Mouse (Mus musculus): ENCODE results near the gene 1700029P11Rik. TPM values are rescaled to one million over a fixed set of nuclear protein-coding genes. Genes with fewer than 3 reads are reported as not detected.

The 1700029P11Rik gene
- not detected in 2 replicates for polyA plus RNA-seq (2015; fragmentation: Nextera tagmentation; extraction: Ambion mirVana)

DNA sequence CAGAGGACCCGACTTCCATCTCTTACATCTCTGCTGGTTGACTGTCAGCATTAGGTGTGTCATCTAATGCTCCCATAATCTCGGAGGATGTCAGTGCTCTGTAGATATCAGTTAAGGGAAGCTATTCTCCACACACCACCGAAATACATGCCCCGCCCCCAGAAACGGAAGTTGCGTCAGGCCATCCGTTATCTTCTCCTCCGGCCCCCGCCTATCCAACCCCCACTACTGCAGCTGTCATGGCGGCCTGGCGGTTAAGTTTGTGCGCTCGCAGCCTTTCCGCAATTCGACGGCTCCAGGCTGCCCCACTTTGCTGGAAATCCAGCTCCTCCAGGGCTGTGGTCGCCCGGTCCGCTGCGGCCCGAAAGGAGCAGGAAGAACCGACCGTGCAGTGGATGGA is at the start of gene 1700029P11Rik:
Gene 1700029P11Rik (plus strand): TSS at position 220 of the 400 bp plus-strand sequence.
- Histone ChIP-seq H3K4me2 (no peak within 1 kb of the TSS), H3K4me1 (replicated peaks) (no peaks in the 10 kb centered on the region), H3K9me3 (replicated peaks) (no peaks in the 10 kb centered on the region), H3K27ac (no peak within 1 kb of the TSS), H3K36me3 (no peaks in the 10 kb centered on the region), H3K4me3 (no peak within 1 kb of the TSS), H3K9ac (no peak within 1 kb of the TSS), H3K27me3 (no peaks in the 10 kb centered on the region)
- ATAC-seq (replicated peaks; ENCODE audit: insufficient number of reproducible peaks, insufficient read depth, low FRiP score, low read depth) = no peak
- WGBS = 89% methylated on average over 23 of the region's 23 CpGs

DNA sequence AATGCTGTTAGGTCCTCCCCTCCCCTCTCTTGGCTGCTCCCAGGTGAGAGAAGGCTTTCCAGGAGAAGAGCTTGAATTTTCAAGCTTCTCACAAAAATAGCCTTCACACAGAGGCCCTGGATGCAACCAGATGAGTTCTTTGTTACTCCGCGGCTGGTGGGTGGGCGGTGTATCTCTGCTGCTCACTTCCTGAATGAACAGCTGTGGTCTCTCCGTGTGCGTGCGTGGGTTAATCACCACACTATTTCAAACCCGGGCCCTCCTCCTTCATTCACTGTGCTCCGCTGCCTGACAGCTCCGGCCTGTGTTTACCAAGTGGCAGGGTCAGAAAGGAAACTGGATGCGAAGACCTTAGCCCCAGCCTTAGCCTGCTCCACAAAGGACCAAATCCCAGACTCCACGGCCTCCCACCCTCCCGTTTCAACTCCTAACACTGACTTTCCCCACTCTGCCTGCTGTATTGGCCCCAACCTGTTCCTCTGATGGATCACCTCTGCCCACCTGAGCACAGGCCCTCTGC is 47.3 kb upstream of the 1700029P11Rik start:
- Histone ChIP-seq H3K27me3 (no peaks in the 10 kb centered on the region), H3K9ac (no peak overlapping the region), H3K4me2 (no peak overlapping the region), H3K36me3 (no peaks in the 10 kb centered on the region), H3K27ac (no peak overlapping the region), H3K4me3 (no peak overlapping the region), H3K9me3 (replicated peaks) (no peaks in the 10 kb centered on the region), H3K4me1 (replicated peaks) (peaks cover 20% of the 10 kb centered on the region)
- no peak for ATAC-seq (replicated peaks; ENCODE audit: insufficient number of reproducible peaks, insufficient read depth, low FRiP score, low read depth)
- WGBS = 32% methylated on average over 12 of the region's 12 CpGs

DNA sequence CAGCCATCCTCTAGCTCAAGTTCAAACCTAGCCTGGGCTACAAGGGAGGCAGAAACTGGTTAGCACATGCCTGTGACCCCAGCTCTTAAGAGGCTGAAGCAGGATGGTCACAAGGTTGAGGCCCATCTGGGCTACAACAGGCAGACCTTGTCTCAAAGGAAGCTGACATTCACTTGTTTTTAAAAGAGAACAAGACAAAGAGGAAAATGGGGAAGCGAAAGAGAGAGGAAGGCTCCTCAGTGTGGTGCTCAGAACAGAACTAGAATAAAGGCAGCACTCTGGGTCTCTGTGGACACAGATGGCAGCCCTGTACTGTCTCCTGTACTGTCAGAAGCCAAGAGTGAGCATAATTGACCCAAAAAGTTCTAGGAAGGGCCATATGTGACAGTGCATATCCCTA is 46.4 kb upstream of the 1700029P11Rik start:
- peaks cover 22% of the 10 kb centered on the region for H3K4me1 ChIP-seq (replicated peaks)
- 87% methylated on average over 1 of the region's 1 CpGs for WGBS
- H3K36me3 ChIP-seq = no peaks in the 10 kb centered on the region

DNA sequence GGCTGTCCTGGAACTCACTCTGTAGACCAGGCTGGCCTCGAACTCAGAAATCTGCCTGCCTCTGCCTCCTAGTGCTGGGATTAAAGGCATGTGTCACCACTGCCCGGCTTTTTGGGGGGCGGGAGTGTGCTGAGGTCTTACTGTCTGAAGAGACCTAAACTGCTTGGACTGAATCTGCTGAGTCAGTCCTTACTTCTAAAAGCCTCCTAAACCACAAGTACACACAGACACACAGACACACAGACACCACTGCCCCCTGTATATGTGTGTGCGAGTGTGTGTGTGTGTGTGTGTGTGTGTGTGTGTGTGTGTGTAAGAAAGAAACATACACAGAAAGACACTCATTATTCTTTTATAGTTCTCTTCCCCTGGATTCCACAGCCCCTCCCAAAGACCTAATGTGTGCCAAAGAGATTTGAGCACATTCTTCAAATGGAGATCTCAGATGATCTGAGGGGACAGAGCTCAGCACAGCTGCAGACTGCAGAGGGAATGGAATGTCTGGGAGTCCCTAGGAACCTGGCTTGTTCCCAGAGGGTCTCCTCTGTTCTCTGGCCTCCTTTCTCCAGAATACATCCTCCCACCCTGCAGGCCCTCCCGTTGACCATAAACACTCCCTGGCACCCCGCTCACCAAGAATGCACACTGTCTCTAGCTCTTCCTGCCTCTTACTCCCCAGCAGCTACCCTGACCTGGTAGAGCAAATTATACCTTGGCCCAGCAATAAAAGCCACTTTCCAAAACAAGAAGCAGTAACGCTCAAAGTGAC is 44.3 kb upstream of the 1700029P11Rik start:
- Histone ChIP-seq H3K9ac (no peak overlapping the region), H3K4me3 (peak overlapping the region; percentile 47), H3K4me1 (replicated peaks) (peaks cover 22% of the 10 kb centered on the region), H3K27me3 (no peaks in the 10 kb centered on the region), H3K27ac (peak overlapping the region; percentile 37), H3K4me2 (peak overlapping the region; percentile 68), H3K36me3 (no peaks in the 10 kb centered on the region), H3K9me3 (replicated peaks) (no peaks in the 10 kb centered on the region)
- ATAC-seq (replicated peaks; ENCODE audit: insufficient number of reproducible peaks, insufficient read depth, low FRiP score, low read depth) = no peak
- 52% methylated on average over 7 of the region's 7 CpGs for WGBS

More for the DNA sequence above, 46.4 kb upstream of the 1700029P11Rik start:
- H3K27me3 ChIP-seq = no peaks in the 10 kb centered on the region
- H3K27ac ChIP-seq = no peak overlapping the region
- H3K9me3 ChIP-seq (replicated peaks) = no peaks in the 10 kb centered on the region
- no peak for ATAC-seq (replicated peaks; ENCODE audit: insufficient number of reproducible peaks, insufficient read depth, low FRiP score, low read depth)
- no peak overlapping the region for H3K9ac ChIP-seq
- no peak overlapping the region for H3K4me2 ChIP-seq
- H3K4me3 ChIP-seq = no peak overlapping the region

DNA sequence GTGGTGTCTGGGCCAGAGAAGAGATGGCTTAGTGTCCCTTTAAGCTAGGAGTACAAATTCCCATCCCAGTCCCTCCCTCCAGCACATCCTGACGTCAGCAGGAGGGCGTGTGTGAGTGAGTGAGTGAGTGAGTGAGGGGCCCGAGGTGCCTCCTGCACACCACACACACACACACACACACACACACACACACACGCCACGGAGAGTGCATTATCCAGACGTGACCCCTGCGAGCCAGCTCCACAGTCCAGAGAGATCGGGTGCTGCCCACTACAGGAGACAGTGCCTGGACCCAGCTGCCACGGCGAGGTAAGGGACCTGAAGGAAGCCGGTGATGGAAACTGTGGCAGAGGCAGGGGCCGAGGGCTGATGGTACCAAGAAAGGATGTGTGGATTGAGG is 43.7 kb upstream of the 1700029P11Rik start, which contains the start of gene Csdc2:
Gene Csdc2 (plus strand): TSS at position 81 of the 400 bp plus-strand sequence.
- Histone ChIP-seq H3K4me2 (peak within 1 kb of the TSS; percentile 68), H3K27me3 (no peaks in the 10 kb centered on the region), H3K9ac (peak within 1 kb of the TSS; percentile 40), H3K4me1 (replicated peaks) (peaks cover 22% of the 10 kb centered on the region), H3K27ac (peak within 1 kb of the TSS; percentile 37), H3K36me3 (no peaks in the 10 kb centered on the region), H3K9me3 (replicated peaks) (no peaks in the 10 kb centered on the region), H3K4me3 (peak within 1 kb of the TSS; percentile 47)
- peak; percentile 60 for ATAC-seq (replicated peaks; ENCODE audit: insufficient number of reproducible peaks, insufficient read depth, low FRiP score, low read depth)
- 2% methylated on average over 12 of the region's 12 CpGs for WGBS

DNA sequence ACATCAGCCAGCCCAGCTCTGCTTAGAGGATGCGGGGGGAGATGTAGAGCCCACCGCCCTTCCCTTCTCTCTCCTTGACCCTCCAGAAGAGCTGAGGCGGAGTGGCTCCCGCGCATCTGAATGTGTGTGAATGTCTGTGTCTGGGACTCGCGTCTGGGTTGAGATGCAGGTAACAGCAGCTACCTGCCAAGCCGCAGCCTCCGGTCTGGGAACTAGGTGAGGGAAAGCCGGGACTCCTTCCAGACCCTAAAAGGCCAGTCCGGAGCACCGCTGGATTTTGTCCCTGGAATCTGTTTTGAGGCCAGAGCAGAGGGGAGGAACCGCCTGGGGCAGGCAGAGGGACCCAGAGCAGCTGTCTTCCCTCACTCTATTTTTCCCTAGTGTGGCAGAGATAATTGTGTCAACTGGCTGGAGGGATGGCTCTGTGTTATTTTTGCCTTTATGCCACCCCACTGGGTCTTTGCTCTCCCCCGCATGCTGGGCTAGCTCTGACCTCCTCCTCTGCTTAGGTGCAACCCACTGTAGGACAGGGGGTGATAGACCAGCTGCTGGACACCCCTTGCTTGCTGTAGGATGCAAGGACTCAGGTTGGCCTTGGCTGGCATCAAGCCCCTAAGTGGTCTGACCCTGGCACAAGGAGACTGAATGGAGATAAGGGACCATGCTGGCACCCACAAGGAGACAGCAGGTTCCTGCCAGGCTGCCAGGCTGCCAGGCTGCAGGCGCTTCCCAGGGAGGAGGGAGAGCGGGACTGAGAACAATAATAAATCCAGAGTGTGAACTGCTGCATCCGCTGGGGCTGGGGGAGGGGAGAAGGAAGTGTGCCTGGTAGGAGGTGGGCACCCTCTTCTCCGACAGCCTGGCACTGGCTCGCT is 43.0 kb upstream of the 1700029P11Rik start:
- no peaks in the 10 kb centered on the region for H3K27me3 ChIP-seq
- H3K4me3 ChIP-seq = peak overlapping the region; percentile 47
- H3K9ac ChIP-seq = peak overlapping the region; percentile 40
- no peaks in the 10 kb centered on the region for H3K36me3 ChIP-seq
- ATAC-seq (replicated peaks; ENCODE audit: insufficient number of reproducible peaks, insufficient read depth, low FRiP score, low read depth) = peak; percentile 5; the same call in 1 of the 2 replicates
- H3K4me2 ChIP-seq = peak overlapping the region; percentile 68
- WGBS = 8% methylated on average over 19 of the region's 19 CpGs
- no peaks in the 10 kb centered on the region for H3K9me3 ChIP-seq (replicated peaks)
- H3K4me1 ChIP-seq (replicated peaks) = peaks cover 22% of the 10 kb centered on the region
- H3K27ac ChIP-seq = peak overlapping the region; percentile 37

DNA sequence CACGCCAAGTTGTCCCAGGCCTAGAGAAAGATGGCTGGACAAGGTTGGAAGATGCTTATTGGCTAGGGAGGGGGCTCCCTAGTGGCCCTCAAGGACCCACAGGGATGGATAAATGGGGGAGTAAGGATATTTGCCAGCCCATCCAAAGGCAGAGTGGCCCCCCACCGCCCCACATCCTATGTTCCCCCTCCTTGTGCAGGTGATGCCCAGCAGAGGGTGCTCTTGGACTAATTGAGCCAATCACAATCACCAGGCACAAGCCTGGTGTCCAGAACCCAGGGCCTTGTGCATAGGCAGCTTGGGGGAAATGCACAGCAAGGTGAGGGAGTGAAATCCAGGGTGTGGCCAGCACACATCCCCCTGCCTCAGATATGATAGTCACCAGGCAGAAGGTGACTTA is 42.1 kb upstream of the 1700029P11Rik start:
- Histone ChIP-seq H3K9me3 (replicated peaks) (no peaks in the 10 kb centered on the region), H3K27ac (no peak overlapping the region), H3K4me2 (peak overlapping the region; percentile 68; the same call in 1 of the 2 replicates), H3K36me3 (no peaks in the 10 kb centered on the region), H3K4me3 (no peak overlapping the region), H3K9ac (no peak overlapping the region), H3K27me3 (no peaks in the 10 kb centered on the region), H3K4me1 (replicated peaks) (peaks cover 22% of the 10 kb centered on the region)
- WGBS = 37% methylated on average over 2 of the region's 2 CpGs
- no peak for ATAC-seq (replicated peaks; ENCODE audit: insufficient number of reproducible peaks, insufficient read depth, low FRiP score, low read depth)

DNA sequence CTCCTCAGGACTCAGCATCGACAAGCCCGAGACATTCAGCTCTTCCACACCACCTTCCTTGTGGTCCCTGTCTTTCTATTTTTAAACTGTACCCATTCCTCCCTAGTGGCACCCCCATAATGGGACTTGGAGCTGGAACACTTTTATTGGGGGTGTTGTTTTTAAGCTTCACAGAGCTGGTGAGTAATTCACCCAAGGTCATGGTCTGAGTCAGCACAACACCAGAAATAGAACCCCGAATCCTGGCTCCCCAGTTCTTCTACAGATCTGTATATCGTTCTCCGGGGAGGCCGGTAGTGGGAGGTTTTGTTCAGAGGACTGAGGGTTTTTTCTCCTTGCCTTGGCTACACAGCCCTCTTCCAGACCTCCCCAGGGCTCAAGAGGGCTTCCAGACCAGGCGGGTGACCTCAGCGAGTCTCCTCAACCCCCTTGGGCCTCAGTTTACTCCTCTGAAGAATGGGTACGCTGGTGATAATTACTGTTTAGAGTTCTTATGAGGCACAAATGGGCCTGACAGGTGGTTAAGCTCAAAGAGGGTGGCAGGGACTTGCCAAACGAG is 41.1 kb upstream of the 1700029P11Rik start:
- Histone ChIP-seq H3K4me1 (replicated peaks) (peaks cover 22% of the 10 kb centered on the region), H3K27me3 (no peaks in the 10 kb centered on the region), H3K27ac (no peak overlapping the region), H3K9ac (no peak overlapping the region), H3K36me3 (no peaks in the 10 kb centered on the region), H3K4me2 (no peak overlapping the region), H3K9me3 (replicated peaks) (no peaks in the 10 kb centered on the region), H3K4me3 (no peak overlapping the region)
- WGBS = 78% methylated on average over 10 of the region's 10 CpGs
- no peak for ATAC-seq (replicated peaks; ENCODE audit: insufficient number of reproducible peaks, insufficient read depth, low FRiP score, low read depth)

DNA sequence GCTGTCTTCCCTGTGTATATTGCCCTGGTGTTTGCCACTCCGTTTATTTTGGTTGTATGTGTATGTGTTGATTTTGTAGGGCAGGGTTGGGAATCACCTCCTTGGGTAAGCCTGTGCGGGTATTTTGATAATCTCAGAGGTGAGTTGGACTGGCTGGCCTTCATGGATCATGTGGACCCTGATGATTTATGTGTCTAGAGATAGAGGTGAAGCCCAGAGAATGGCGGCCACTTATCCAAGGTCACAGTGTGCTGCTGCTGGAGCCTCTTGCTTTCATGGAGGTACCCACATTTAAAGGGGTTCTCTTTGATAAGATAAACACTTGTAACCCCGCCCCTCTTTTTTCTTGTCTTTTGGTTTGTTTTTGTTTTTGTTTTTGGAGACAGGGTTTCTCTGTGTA is 40.6 kb upstream of the 1700029P11Rik start:
- Histone ChIP-seq H3K9me3 (replicated peaks) (no peaks in the 10 kb centered on the region), H3K36me3 (no peaks in the 10 kb centered on the region), H3K4me3 (no peak overlapping the region), H3K9ac (no peak overlapping the region), H3K27me3 (no peaks in the 10 kb centered on the region), H3K4me1 (replicated peaks) (peaks cover 22% of the 10 kb centered on the region), H3K4me2 (no peak overlapping the region), H3K27ac (no peak overlapping the region)
- ATAC-seq (replicated peaks; ENCODE audit: insufficient number of reproducible peaks, insufficient read depth, low FRiP score, low read depth) = no peak
- WGBS = 85% methylated on average over 4 of the region's 4 CpGs

DNA sequence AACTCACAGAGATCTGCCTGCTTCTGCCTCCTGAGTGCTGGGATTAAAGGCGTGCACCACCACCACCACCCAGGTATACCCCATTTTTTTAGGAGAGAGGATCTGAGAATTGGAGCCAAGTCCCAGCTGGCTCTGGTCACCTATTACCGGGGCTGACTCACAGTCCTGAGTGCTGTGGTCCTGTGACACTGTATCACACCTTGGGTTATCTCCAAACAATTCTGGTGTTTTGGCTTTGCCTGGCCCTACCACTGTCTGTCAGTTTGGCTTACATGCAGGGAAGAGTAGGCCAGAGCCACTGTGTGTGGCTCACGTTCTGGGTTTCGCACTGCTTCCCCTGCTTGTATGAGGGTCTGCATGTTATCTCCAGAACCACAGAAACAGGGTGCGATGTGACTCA is 40.1 kb upstream of the 1700029P11Rik start:
- H3K9me3 ChIP-seq (replicated peaks) = no peaks in the 10 kb centered on the region
- no peak overlapping the region for H3K4me2 ChIP-seq
- no peak for ATAC-seq (replicated peaks; ENCODE audit: insufficient number of reproducible peaks, insufficient read depth, low FRiP score, low read depth)
- H3K4me1 ChIP-seq (replicated peaks) = peaks cover 22% of the 10 kb centered on the region
- 85% methylated on average over 5 of the region's 5 CpGs for WGBS
- H3K36me3 ChIP-seq = no peaks in the 10 kb centered on the region
- H3K27me3 ChIP-seq = no peaks in the 10 kb centered on the region
- H3K27ac ChIP-seq = no peak overlapping the region
- H3K9ac ChIP-seq = no peak overlapping the region
- H3K4me3 ChIP-seq = no peak overlapping the region

DNA sequence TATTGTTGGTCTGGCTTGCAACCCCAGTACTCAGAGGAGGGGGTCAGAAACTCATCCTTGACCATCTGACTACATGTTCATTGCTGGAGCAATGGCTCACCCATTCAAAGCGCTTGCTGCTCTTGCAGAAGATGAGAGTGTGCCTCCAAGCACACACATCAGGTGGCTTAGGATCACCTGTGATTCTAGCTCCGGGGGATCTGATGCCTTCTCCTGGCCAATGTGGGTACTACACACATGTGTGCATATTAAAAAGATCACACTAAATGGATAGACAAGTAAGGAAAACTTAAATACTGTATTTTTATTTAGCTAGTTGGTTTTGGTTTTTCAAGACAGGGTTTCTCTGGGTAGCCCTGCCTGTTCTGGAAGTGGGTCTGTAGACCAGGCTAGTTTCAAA is 39.3 kb upstream of the 1700029P11Rik start:
- Histone ChIP-seq H3K4me1 (replicated peaks) (peaks cover 22% of the 10 kb centered on the region), H3K36me3 (no peaks in the 10 kb centered on the region), H3K9me3 (replicated peaks) (no peaks in the 10 kb centered on the region), H3K4me3 (no peak overlapping the region), H3K27me3 (no peaks in the 10 kb centered on the region), H3K4me2 (no peak overlapping the region), H3K27ac (no peak overlapping the region), H3K9ac (no peak overlapping the region)
- 91% methylated on average over 2 of the region's 2 CpGs for WGBS
- no peak for ATAC-seq (replicated peaks; ENCODE audit: insufficient number of reproducible peaks, insufficient read depth, low FRiP score, low read depth)

All from heart, embryonic 15.5 days (tissue).